Mouse (Mus musculus): ENCODE measurements around the gene Angptl7. TPM values are rescaled to one million over a fixed set of nuclear protein-coding genes. Genes with fewer than 3 reads are reported as not detected.

The Angptl7 gene
- polyA plus RNA-seq, 1 experiment, result 0.10 TPM

DNA sequence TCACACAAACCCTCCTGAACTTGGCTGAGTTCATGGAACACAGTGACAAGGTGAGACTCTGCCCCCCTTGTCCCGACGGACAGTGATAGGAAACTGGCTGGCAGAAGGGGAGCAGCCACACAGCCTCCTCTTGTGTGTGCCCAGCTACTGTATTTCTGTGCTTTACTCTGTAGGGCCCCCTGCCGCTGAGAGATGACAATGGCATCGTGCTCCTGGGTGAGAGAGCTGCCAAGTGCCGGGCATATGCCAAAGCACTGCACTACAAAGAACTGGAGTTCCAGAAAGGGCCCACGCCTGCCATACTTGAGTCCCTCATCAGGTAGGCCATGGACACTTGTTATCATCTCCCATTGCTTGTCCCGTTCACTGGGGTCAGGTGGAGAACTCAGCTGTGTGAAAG, 8.8 kb downstream of the Angptl7 start:
- TF ChIP-seq POLR2A (IDR thresholded peaks at IDR 0.05; ENCODE audit: borderline replicate concordance, insufficient read depth, low read length), result no peak
- peak; percentile 52 for TF ChIP-seq CTCF (IDR thresholded peaks at IDR 0.05; ENCODE audit: borderline replicate concordance, insufficient read depth, low read depth, low read length)
- Histone ChIP-seq H3K4me3 (replicated peaks; ENCODE audit: insufficient read depth, low read depth, low read length) (no peak overlapping the region), H3K27ac (ENCODE audit: insufficient read depth, low read length) (no peak overlapping the region), H3K4me1 (ENCODE audit: control insufficient read depth, insufficient read depth, low read length) (peaks cover 20% of the 10 kb centered on the region), H3K27me3 (ENCODE audit: control insufficient read depth, insufficient read depth, low read length) (no peaks in the 10 kb centered on the region)
- peak; percentile 66 to 75 for DNase-seq
- 8% methylated on average over 7 of the region's 7 CpGs for WGBS

DNA sequence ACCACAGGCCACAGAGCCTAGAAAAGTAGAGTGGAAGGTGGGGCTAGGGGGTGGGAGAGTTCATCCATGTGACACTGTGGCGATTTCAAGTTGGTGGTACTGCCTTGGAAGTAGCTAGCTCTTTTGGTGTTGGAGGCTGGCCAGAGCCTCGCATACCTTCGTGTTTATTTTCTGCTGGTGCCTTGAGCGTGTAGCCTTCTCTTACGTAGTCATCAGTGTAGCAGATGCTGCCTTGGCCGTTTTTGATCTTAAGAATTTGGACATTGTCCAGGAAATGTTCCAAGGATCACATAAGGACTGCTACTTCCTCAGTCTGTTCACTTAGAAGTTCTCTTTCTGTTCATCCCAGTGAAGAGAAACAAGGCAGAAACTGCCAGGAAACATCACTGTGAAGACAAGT, 9.8 kb downstream of the Angptl7 start:
- Histone ChIP-seq H3K4me1 (ENCODE audit: control insufficient read depth, insufficient read depth, low read length) (peaks cover 12% of the 10 kb centered on the region), H3K27ac (ENCODE audit: insufficient read depth, low read length) (no peak overlapping the region), H3K4me3 (replicated peaks; ENCODE audit: insufficient read depth, low read depth, low read length) (no peak overlapping the region), H3K27me3 (ENCODE audit: control insufficient read depth, insufficient read depth, low read length) (no peaks in the 10 kb centered on the region)
- no peak for DNase-seq
- 36% methylated on average over 6 of the region's 6 CpGs for WGBS
- TF ChIP-seq POLR2A (IDR thresholded peaks at IDR 0.05; ENCODE audit: borderline replicate concordance, insufficient read depth, low read length) (no peak), CTCF (IDR thresholded peaks at IDR 0.05; ENCODE audit: borderline replicate concordance, insufficient read depth, low read depth, low read length) (no peak)

DNA sequence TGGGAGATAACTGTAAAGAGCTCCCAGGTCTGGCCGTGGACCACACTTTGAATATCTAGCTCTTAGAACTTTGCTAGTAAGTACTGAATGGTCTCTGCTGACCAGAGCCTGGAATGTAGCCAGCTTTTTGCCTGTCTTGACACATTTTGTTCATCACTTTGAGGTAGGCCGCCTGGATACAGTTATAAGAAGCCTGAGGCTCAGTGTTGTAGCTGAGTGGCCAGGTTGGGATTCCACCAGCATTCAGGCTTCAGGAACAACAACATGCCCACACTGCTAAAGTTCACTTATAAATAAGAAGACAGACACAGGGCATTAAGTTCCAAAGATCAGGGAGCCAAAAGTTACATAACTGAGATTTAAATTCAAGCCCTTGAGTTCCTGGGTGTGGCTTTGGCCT, 12.4 kb downstream of the Angptl7 start:
- 46% methylated on average over 2 of the region's 2 CpGs for WGBS
- Histone ChIP-seq H3K27ac (ENCODE audit: insufficient read depth, low read length) (no peak overlapping the region), H3K4me1 (ENCODE audit: control insufficient read depth, insufficient read depth, low read length) (peaks cover 12% of the 10 kb centered on the region), H3K4me3 (replicated peaks; ENCODE audit: insufficient read depth, low read depth, low read length) (no peak overlapping the region), H3K27me3 (ENCODE audit: control insufficient read depth, insufficient read depth, low read length) (no peaks in the 10 kb centered on the region)
- no peak for DNase-seq
- TF ChIP-seq CTCF (IDR thresholded peaks at IDR 0.05; ENCODE audit: borderline replicate concordance, insufficient read depth, low read depth, low read length), result no peak

DNA sequence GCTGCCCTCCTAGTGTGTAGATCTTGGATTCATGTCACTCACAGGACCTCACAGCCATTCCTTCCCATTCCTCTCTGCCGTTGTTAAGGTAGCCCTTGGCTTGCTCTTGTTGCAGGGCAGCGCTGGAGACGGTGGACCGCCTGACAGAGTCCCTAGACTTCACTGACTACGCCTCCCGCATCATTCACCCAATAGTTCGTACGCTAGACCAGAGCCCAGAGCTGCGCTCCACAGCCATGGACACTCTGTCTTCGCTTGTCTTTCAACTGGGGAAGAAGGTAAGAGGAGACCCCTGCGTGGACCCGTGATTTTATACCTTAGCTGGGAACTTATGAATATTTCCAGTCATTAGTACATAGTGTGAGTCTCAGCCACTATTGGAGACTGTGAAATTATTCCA, 15.7 kb downstream of the Angptl7 start:
- DNase-seq, result no peak
- Histone ChIP-seq H3K27ac (ENCODE audit: insufficient read depth, low read length) (no peak overlapping the region), H3K4me3 (replicated peaks; ENCODE audit: insufficient read depth, low read depth, low read length) (no peak overlapping the region), H3K27me3 (ENCODE audit: control insufficient read depth, insufficient read depth, low read length) (no peaks in the 10 kb centered on the region), H3K4me1 (ENCODE audit: control insufficient read depth, insufficient read depth, low read length) (no peaks in the 10 kb centered on the region)
- 94% methylated on average over 12 of the region's 12 CpGs for WGBS
- TF ChIP-seq POLR2A (IDR thresholded peaks at IDR 0.05; ENCODE audit: borderline replicate concordance, insufficient read depth, low read length), result no peak
- TF ChIP-seq CTCF (IDR thresholded peaks at IDR 0.05; ENCODE audit: borderline replicate concordance, insufficient read depth, low read depth, low read length), result no peak

DNA sequence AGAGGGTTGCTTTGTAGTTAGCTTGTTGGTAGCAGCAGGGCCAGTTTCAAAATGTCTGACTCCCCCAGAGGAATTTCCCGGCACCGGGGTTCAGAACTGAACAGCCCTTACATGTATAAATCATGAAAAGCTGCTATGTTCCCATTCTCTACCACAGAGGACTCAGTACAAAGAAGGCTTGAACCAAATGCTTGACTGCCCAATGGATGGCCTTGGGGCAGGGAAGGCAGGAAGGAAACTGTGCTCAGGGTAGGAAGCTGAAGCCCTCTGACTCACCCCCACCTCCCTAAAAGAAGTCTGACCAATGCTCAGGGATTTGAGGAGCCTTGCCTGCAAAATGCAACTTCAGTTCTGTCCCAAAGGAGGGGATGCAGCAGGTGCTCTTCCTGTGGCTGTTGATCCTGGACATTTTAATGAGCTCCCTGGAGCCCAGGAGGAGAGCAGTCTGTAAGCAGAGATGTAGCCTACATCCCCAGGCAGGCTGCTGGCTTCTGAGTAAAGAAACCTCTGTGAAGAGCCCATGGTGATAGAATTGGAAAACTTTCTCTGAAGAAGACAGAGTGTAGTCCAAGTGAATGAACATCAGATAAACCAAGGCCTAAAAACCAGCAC, 18.6 kb downstream of the Angptl7 start:
- no peaks in the 10 kb centered on the region for H3K27me3 ChIP-seq (ENCODE audit: control insufficient read depth, insufficient read depth, low read length)
- DNase-seq, result no peak
- H3K4me1 ChIP-seq (ENCODE audit: control insufficient read depth, insufficient read depth, low read length), result no peaks in the 10 kb centered on the region
- H3K4me3 ChIP-seq (replicated peaks; ENCODE audit: insufficient read depth, low read depth, low read length), result no peak overlapping the region
- no peak overlapping the region for H3K27ac ChIP-seq (ENCODE audit: insufficient read depth, low read length)
- WGBS, result 91% methylated on average over 2 of the region's 2 CpGs
- TF ChIP-seq POLR2A (IDR thresholded peaks at IDR 0.05; ENCODE audit: borderline replicate concordance, insufficient read depth, low read length), result no peak
- no peak for TF ChIP-seq CTCF (IDR thresholded peaks at IDR 0.05; ENCODE audit: borderline replicate concordance, insufficient read depth, low read depth, low read length)

DNA sequence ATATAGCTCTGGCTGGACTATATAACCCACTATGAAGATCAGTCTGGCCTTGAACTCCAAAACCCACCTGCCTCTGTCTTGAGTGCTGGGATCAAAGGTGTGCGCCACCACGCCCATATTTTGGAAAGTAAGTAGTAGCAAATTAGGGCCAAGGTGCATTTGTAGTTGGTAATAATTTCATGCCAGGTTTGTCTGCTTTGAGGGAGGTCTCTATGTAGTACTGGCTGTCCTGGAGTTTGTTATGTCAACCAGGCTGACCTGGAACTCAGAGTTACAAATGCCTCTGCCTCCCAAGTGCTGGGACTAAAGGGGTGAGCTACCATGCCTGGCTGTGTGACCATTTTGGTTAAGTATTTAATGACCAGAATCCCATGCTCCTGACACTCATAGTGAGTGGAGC, 20.0 kb downstream of the Angptl7 start:
- H3K4me1 ChIP-seq (ENCODE audit: control insufficient read depth, insufficient read depth, low read length), result no peaks in the 10 kb centered on the region
- no peak for TF ChIP-seq POLR2A (IDR thresholded peaks at IDR 0.05; ENCODE audit: borderline replicate concordance, insufficient read depth, low read length)
- no peak for TF ChIP-seq CTCF (IDR thresholded peaks at IDR 0.05; ENCODE audit: borderline replicate concordance, insufficient read depth, low read depth, low read length)
- H3K27me3 ChIP-seq (ENCODE audit: control insufficient read depth, insufficient read depth, low read length), result no peaks in the 10 kb centered on the region
- H3K27ac ChIP-seq (ENCODE audit: insufficient read depth, low read length), result no peak overlapping the region
- 97% methylated on average over 2 of the region's 2 CpGs for WGBS
- H3K4me3 ChIP-seq (replicated peaks; ENCODE audit: insufficient read depth, low read depth, low read length), result no peak overlapping the region
- DNase-seq, result no peak

DNA sequence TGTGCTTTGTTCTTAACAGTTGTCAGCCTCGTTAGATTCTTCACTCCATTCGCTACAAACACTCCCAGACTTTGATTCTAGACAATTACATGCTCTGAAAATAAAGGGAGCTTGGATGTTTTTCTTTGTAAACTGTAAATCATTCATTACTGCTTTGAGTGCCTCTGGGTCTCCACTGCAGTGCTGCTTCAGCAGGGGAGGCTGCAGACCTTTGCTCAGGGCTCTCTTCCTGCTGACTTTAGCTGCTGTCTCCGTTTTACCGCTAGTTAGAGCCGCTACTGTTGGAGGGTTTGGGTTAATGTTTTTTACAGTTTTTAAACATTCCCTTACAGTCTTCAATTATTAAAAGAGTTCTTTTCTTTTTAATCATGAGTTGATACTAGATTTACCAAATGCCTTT, 26.8 kb downstream of the Angptl7 start:
- no peak overlapping the region for H3K27ac ChIP-seq (ENCODE audit: insufficient read depth, low read length)
- H3K4me1 ChIP-seq (ENCODE audit: control insufficient read depth, insufficient read depth, low read length), result no peaks in the 10 kb centered on the region
- no peak overlapping the region for H3K4me3 ChIP-seq (replicated peaks; ENCODE audit: insufficient read depth, low read depth, low read length)
- WGBS, result 83% methylated on average over 5 of the region's 5 CpGs
- TF ChIP-seq CTCF (IDR thresholded peaks at IDR 0.05; ENCODE audit: borderline replicate concordance, insufficient read depth, low read depth, low read length) (no peak), POLR2A (IDR thresholded peaks at IDR 0.05; ENCODE audit: borderline replicate concordance, insufficient read depth, low read length) (no peak)
- no peaks in the 10 kb centered on the region for H3K27me3 ChIP-seq (ENCODE audit: control insufficient read depth, insufficient read depth, low read length)
- DNase-seq, result no peak

DNA sequence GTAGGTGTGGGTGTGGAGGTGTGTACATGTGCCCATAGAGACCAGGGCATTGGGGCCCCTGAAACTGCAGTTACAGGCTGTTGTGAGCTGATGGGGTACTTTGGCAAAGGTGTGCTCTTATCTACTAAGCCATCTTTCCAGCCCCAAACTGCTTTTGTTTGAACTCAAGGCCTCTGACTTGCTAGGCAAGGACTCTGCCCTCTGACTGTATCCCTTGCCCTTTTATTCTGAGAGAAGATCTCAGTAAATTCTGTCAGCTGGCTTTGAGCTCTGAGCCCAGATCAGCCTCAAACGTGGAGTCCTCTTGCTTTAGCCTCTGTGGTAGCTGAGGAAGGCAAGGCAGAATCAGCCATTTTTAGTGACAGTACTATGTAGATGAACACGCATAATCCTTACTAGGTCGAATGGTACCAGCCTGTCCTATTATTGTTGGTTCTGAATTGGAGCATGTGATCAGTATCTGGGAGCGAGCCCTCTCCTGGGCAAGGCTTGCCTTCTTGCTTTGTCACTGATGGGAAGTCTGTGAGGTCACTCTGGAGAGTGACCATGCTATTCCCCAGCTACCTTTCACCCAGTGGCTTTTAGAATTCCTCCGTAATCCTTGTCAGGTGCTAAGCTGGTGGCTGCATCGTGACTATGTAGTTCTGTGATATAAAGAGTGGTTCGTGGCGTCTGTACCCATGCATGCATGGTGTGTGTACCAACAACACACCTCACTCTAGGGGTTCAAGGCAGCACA, 27.7 kb downstream of the Angptl7 start:
- no peaks in the 10 kb centered on the region for H3K4me1 ChIP-seq (ENCODE audit: control insufficient read depth, insufficient read depth, low read length)
- no peaks in the 10 kb centered on the region for H3K27me3 ChIP-seq (ENCODE audit: control insufficient read depth, insufficient read depth, low read length)
- H3K4me3 ChIP-seq (replicated peaks; ENCODE audit: insufficient read depth, low read depth, low read length), result no peak overlapping the region
- DNase-seq, result no peak
- 92% methylated on average over 8 of the region's 8 CpGs for WGBS
- no peak for TF ChIP-seq POLR2A (IDR thresholded peaks at IDR 0.05; ENCODE audit: borderline replicate concordance, insufficient read depth, low read length)
- TF ChIP-seq CTCF (IDR thresholded peaks at IDR 0.05; ENCODE audit: borderline replicate concordance, insufficient read depth, low read depth, low read length), result no peak
- H3K27ac ChIP-seq (ENCODE audit: insufficient read depth, low read length), result no peak overlapping the region

All from cerebellum, adult 2 months (tissue).